9 mouse cellular contexts compared by ENCODE assay signal in the genomic region with DNA sequence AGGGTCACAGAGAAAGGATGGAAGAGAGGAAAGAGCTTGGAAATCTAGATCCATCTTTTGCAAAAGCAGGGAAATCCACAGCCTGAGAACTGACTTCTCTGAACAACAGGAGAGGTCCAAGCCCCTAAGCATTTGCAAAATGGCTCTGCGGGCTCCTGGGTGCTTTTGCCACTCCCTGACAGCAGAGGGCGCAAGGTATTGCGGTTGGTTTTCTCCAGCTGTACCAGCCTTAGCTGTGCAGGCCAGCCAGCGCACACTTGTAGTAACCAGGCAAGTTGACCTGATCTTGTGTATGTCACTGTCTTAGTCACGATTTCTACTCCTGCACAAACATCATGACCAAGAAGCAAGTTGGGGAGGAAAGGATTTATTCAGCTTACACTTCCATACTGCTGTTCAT. TPM values are rescaled to one million over a fixed set of nuclear protein-coding genes. Genes with fewer than 3 reads are reported as not detected.
A peak's percentile ranks its signal among the peaks of the same experiment; 100 is the strongest.
DNase-seq lines count a peak whose midpoint lies in the region; ATAC-seq lines count a peak whose summit lies in the region.
"Had no signal": no experiment of that assay in that cellular context is flagged by ENCODE, and none has a peak within 500 bp of the region (broad histone marks: within the 10 kb centered on the region; RNA-seq: fewer than 3 reads in every experiment).

No protein-coding gene starts in this region.

- H3K9me3 ChIP-seq in forebrain, embryonic 14.5 days (replicated peaks; ENCODE audit: control insufficient read depth, low read length), result no peaks in the 10 kb centered on the region
- H3K9me3 ChIP-seq in forebrain, embryonic 13.5 days (replicated peaks), result no peaks in the 10 kb centered on the region
- no peaks in the 10 kb centered on the region for H3K9me3 ChIP-seq in midbrain, embryonic 11.5 days (ENCODE audit: control insufficient read depth, low read length)
- H3K9me3 ChIP-seq: limb, embryonic 12.5 days had no signal

- DNase-seq in forebrain, embryonic 14.5 days (ENCODE audit: low spot score), result peak; percentile 73
- peak; percentile 26 for DNase-seq in MEL-GATA-1-ER (ENCODE audit: extremely low read depth, low read depth)
- peak; percentile 83 to 87 for DNase-seq in cerebellum, postnatal 10 days
- DNase-seq in heart, adult 8-10 months (ENCODE audit: low spot score), result peak; percentile 18
- DNase-seq in layer of hippocampus, postnatal 36 days, result peak; percentile 59 to 66
- DNase-seq in midbrain, embryonic 11.5 days (ENCODE audit: low spot score, missing footprints), result peak; percentile 93
- peak; percentile 38 to 73 for DNase-seq in spleen, postnatal 10 days (ENCODE audit: low spot score in 2 of 2)

- H3K4me2 ChIP-seq in forebrain, embryonic 14.5 days (ENCODE audit: low read length), result no peak overlapping the region
- H3K4me2 ChIP-seq in forebrain, embryonic 13.5 days, result no peak overlapping the region
- H3K4me2 ChIP-seq in midbrain, embryonic 11.5 days, result no peak overlapping the region
- H3K4me2 ChIP-seq: limb, embryonic 12.5 days had no signal

- ATAC-seq in forebrain, embryonic 14.5 days, result no peak
- ATAC-seq in forebrain, embryonic 13.5 days, result no peak
- no peak for ATAC-seq in midbrain, embryonic 11.5 days (ENCODE audit: low FRiP score)

- H3K27ac ChIP-seq in forebrain, embryonic 14.5 days (ENCODE audit: low read depth, low read length), result no peak overlapping the region
- no peak overlapping the region for H3K27ac ChIP-seq in forebrain, embryonic 13.5 days
- H3K27ac ChIP-seq in midbrain, embryonic 11.5 days (ENCODE audit: low read depth, low read length), result no peak overlapping the region
- H3K27ac ChIP-seq: limb, embryonic 12.5 days had no signal

- H3K9ac ChIP-seq in forebrain, embryonic 14.5 days (ENCODE audit: low read length), result no peak overlapping the region
- H3K9ac ChIP-seq in forebrain, embryonic 13.5 days, result no peak overlapping the region
- H3K9ac ChIP-seq in midbrain, embryonic 11.5 days (ENCODE audit: low read length), result no peak overlapping the region
- H3K9ac ChIP-seq: limb, embryonic 12.5 days had no signal

- no peaks in the 10 kb centered on the region for H3K4me1 ChIP-seq in forebrain, embryonic 14.5 days (ENCODE audit: control insufficient read depth, insufficient read depth, low read length)
- H3K4me1 ChIP-seq in forebrain, embryonic 13.5 days, result 0 out of 2 replicates have a peak, but pooled peaks cover 9% of the 10 kb centered on the region
- H3K4me1 ChIP-seq in midbrain, embryonic 11.5 days (ENCODE audit: control insufficient read depth, insufficient read depth, low read length), result peaks cover 4% of the 10 kb centered on the region; the same call in 1 of the 2 replicates

- peaks cover 31% of the 10 kb centered on the region for H3K27me3 ChIP-seq in forebrain, embryonic 14.5 days (replicated peaks; ENCODE audit: control insufficient read depth, insufficient read depth, low read length)
- peaks cover 43% of the 10 kb centered on the region for H3K27me3 ChIP-seq in forebrain, embryonic 13.5 days
- peaks cover 26% of the 10 kb centered on the region for H3K27me3 ChIP-seq in midbrain, embryonic 11.5 days (ENCODE audit: control insufficient read depth, insufficient read depth, low read length)

- H3K36me3 ChIP-seq in forebrain, embryonic 14.5 days (ENCODE audit: control insufficient read depth, insufficient read depth, low read length), result no peaks in the 10 kb centered on the region
- H3K36me3 ChIP-seq in forebrain, embryonic 13.5 days (ENCODE audit: poor library complexity, severe bottlenecking), result no peaks in the 10 kb centered on the region
- no peaks in the 10 kb centered on the region for H3K36me3 ChIP-seq in midbrain, embryonic 11.5 days (ENCODE audit: control insufficient read depth, insufficient read depth, low read length)
- H3K36me3 ChIP-seq: limb, embryonic 12.5 days had no signal

- no peak overlapping the region for H3K4me3 ChIP-seq in forebrain, embryonic 14.5 days (ENCODE audit: low read depth, low read length)
- no peak overlapping the region for H3K4me3 ChIP-seq in forebrain, embryonic 13.5 days
- H3K4me3 ChIP-seq in midbrain, embryonic 11.5 days (ENCODE audit: low read depth, low read length), result no peak overlapping the region
- H3K4me3 ChIP-seq: limb, embryonic 12.5 days had no signal

- 9% methylated on average over 5 of the region's 5 CpGs for WGBS in forebrain, embryonic 14.5 days
- 5% methylated on average over 5 of the region's 5 CpGs for WGBS in forebrain, embryonic 13.5 days
- 9% methylated on average over 5 of the region's 5 CpGs for WGBS in midbrain, embryonic 11.5 days

RNA-seq across cellular contexts. Expression of a gene that starts 18.2 kb away (rescaled TPM):
- 1.6 and 2.0 TPM in 2 replicates for polyA plus RNA-seq in forebrain, embryonic 14.5 days (2014; fragmentation: Nextera tagmentation; extraction: Ambion mirVana)
- 0.58 and 0.76 TPM in 2 replicates for polyA plus RNA-seq in forebrain, embryonic 13.5 days (2015; fragmentation: Nextera tagmentation; extraction: Ambion mirVana)
- under 1 TPM in 1 of 4 experiments, not detected in 3; 0.27 TPM for total RNA-seq in heart, adult 8-10 months (2022)
- 10 to 100 TPM; 12.5 to 14.2 TPM for total RNA-seq in layer of hippocampus, postnatal 36 days (2021)
- polyA plus RNA-seq in midbrain, embryonic 11.5 days (2014; fragmentation: Nextera tagmentation; extraction: Ambion mirVana), result not detected in 2 replicates

RNA-seq across cellular contexts. Expression of a gene that starts 25.0 kb away (rescaled TPM):
- not detected in 2 replicates for polyA plus RNA-seq in forebrain, embryonic 14.5 days (2014; fragmentation: Nextera tagmentation; extraction: Ambion mirVana)
- polyA plus RNA-seq in forebrain, embryonic 13.5 days (2015; fragmentation: Nextera tagmentation; extraction: Ambion mirVana), result 0.20 TPM in 1 of 2 replicates, not detected in the other
- not detected for total RNA-seq in heart, adult 8-10 months (2022)
- under 1 TPM in 1 of 2 experiments, not detected in 1; 0.43 TPM for total RNA-seq in layer of hippocampus, postnatal 36 days (2021)
- polyA plus RNA-seq in midbrain, embryonic 11.5 days (2014; fragmentation: Nextera tagmentation; extraction: Ambion mirVana), result 0.14 TPM in 1 of 2 replicates, not detected in the other
- polyA plus RNA-seq: limb, embryonic 12.5 days had no signal

RNA-seq across cellular contexts. Expression of a gene that starts 29.7 kb away (rescaled TPM):
- not detected in 2 replicates for polyA plus RNA-seq in forebrain, embryonic 14.5 days (2014; fragmentation: Nextera tagmentation; extraction: Ambion mirVana)
- 0.10 TPM in 1 of 2 replicates, not detected in the other for polyA plus RNA-seq in forebrain, embryonic 13.5 days (2015; fragmentation: Nextera tagmentation; extraction: Ambion mirVana)
- total RNA-seq in heart, adult 8-10 months (2022), result under 1 TPM in 3 of 4 experiments, not detected in 1; 0.16 to 0.65 (median 0.20) TPM
- total RNA-seq in layer of hippocampus, postnatal 36 days (2021), result under 1 TPM; 0.13 to 0.40 TPM
- not detected in 2 replicates for polyA plus RNA-seq in midbrain, embryonic 11.5 days (2014; fragmentation: Nextera tagmentation; extraction: Ambion mirVana)
- polyA plus RNA-seq: limb, embryonic 12.5 days had no signal

RNA-seq across cellular contexts. Expression of a gene that starts 37.8 kb away (rescaled TPM):
- polyA plus RNA-seq in forebrain, embryonic 14.5 days (2014; fragmentation: Nextera tagmentation; extraction: Ambion mirVana), result 55.2 and 61.5 TPM in 2 replicates
- polyA plus RNA-seq in forebrain, embryonic 13.5 days (2015; fragmentation: Nextera tagmentation; extraction: Ambion mirVana), result 70.6 and 77.0 TPM in 2 replicates
- total RNA-seq in heart, adult 8-10 months (2022), result 10 to 100 TPM; 25.1 to 30.5 (median 27.3) TPM
- 10 to 100 TPM; 33.0 to 35.3 TPM for total RNA-seq in layer of hippocampus, postnatal 36 days (2021)
- polyA plus RNA-seq in midbrain, embryonic 11.5 days (2014; fragmentation: Nextera tagmentation; extraction: Ambion mirVana), result 73.0 and 80.6 TPM in 2 replicates

Comparison
In these comparisons a context has a peak if more than half of its experiments do, and no peak if none do; other contexts are left out.
1. DNase-seq: peak in every context shown above with its lines; median percentile 93 in midbrain, embryonic 11.5 days; 85 in cerebellum, postnatal 10 days; 73 in forebrain, embryonic 14.5 days; 62 in layer of hippocampus, postnatal 36 days; 56 in spleen, postnatal 10 days; 26 in MEL-GATA-1-ER; 18 in heart, adult 8-10 months.